Mouse (Mus musculus) testis, adult 2 months (tissue): ENCODE data around the gene Dnajc5.

ENCODE experiments used
- CTCF ChIP-seq: fragments of 200-500 bp; IDR thresholded peaks from 2 replicates; pipeline ENCODE4 v1.5.1; 2012; ENCODE audit warnings: low read depth, mild to moderate bottlenecking, inconsistent platforms, low read length, moderate library complexity; ENCODE audit not compliant: control insufficient read depth, insufficient read depth, insufficient replicate concordance
- POLR2A ChIP-seq: fragments of 200-500 bp; IDR thresholded peaks from 2 replicates; pipeline ENCODE4 v1.6.1; 2012; ENCODE audit warnings: low read depth, mild to moderate bottlenecking, inconsistent platforms, low read length, moderate library complexity; ENCODE audit not compliant: control insufficient read depth

DNA sequence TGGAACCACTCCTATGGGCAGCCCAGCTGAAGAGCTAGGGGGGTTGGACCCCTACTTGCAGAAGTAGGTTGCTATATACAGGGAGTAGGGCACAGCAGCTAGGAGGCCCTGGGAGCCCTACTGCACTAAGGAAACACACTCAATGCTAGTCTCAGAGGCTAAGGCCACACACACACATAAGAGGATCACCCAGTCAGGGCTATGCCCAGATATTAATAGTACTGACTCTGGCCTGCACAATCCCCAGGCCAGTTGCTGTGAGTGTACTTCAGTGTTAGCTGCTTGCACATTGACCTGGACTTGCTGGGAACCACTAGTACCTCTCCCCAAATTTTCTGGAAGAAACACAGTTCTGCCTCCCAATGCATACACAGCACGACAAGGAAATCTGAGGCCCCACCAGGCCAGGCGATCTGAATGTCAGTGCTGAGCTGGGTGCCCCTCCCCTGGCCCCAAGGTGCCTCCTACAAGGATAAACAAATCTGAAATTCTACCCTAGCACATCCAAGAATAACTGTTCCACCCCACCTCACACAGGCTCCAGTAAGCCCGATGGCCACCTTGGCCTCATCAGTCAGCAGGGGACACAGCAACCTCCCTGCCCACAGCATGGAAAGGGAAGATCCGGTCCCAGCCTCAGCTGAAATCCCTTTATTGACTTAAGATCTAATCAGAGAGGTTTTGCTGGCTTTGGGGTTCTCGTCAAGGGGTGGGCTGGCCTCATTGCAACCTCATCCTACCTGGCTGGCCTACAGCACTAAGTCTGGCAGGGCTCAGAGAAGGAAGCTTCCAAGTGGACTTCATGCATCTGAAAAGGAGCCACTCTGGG, 58.7 kb downstream of the Dnajc5 start:
- TF ChIP-seq CTCF (no peak), POLR2A (no peak)
